Mouse (Mus musculus): ENCODE data around the gene Arl5c.

Gene Arl5c

DNA sequence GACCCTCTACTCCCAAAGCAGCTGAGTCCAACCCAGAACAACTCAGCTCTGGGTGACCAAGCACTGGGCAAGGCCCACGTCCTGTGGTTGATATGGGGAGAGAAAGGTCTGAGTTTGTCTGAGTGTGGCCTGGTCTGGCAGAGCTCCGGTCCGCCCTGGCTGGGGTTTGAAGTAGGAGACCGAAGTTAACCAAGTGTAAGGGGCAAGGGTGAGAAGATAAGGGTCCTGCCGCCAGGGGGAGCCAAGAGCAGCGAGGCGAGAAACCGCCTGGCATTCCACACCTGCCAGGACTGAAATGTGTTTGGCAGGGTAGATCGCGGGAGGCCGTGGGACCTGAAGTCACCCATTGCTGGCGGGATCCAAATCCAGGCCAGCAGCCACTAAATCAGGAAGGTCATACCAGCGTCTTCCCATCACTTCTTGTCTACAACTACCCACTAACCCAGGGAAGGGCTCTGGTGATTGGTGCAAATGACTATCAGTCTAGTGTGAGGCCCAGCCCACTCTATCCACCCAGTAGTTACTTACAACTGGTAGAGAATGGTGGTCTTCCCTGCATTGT, 1.4 kb downstream of the Arl5c start:
- no peak for DNase-seq (ENCODE audit: low spot score)

DNA sequence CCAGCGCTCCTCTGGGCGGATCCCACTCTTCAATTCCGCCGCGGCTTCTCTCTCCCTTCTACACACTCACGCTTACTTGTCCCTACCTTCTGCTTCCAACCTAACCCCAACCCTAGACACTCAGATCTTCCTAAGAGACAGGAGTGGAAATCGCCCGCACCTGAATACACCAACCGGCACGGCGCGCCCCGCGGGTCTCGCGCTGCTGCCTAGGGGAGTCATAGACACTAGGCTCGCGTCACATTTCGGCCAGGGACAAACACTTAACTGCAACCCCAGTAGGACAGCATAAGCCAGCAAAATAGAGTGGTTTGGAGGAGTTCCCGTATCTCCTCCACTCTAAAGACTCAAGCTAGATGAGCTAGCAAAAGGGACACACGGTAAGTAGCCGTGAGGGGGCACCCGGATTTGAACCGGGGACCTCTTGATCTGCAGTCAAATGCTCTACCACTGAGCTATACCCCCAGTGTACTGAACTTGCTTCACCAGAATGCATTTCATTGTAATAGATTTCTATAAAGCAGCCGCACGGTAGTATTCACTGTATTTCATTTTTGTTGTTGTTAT, 7.4 kb downstream of the Arl5c start:
- DNase-seq (ENCODE audit: low spot score) = peak; percentile 94

DNA sequence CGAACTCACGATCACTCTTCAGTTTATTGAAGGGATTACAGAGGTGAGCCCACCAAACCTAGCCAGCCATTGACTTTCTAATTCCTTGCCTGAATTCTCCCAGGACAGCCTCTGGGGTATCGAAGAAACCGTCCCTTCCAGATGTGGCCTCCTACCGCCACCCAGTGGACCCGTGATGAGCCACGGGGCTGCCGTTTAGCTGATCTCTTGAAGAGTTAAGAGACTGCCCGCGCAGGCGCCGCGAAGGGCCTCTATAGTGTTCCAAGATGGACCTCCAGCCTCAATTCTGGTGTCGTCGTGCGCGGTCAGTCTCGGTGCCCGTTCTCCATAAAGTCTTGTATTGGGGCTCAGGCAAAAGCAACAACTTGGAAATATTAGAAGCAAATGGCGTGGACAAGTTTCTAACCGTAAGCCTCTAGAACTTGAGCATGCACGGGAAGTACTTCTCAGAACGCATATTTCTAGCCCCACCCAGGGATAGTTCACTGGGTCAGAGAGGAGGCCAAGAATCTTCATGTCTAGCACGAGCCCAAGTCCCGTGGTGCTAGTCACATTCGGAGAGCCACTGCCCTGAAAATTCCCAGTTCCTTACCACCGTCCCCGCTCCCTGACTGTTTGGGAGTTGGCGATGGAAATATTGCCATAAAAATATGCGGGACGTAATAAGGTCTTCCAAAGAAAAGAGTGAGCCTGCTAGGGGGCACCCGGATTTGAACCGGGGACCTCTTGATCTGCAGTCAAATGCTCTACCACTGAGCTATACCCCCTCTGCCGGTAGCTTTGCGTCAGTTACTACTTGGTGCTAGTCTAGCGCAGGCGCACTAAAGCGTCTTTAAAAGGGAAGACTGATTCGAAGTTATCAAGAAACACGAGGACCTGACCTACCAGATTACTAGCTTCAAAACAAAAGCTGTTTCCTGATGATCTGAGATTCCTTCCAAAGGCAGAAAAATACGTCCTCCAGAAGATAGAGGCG, 8.1 kb downstream of the Arl5c start:
- DNase-seq (ENCODE audit: low spot score) = peak; percentile 97

DNA sequence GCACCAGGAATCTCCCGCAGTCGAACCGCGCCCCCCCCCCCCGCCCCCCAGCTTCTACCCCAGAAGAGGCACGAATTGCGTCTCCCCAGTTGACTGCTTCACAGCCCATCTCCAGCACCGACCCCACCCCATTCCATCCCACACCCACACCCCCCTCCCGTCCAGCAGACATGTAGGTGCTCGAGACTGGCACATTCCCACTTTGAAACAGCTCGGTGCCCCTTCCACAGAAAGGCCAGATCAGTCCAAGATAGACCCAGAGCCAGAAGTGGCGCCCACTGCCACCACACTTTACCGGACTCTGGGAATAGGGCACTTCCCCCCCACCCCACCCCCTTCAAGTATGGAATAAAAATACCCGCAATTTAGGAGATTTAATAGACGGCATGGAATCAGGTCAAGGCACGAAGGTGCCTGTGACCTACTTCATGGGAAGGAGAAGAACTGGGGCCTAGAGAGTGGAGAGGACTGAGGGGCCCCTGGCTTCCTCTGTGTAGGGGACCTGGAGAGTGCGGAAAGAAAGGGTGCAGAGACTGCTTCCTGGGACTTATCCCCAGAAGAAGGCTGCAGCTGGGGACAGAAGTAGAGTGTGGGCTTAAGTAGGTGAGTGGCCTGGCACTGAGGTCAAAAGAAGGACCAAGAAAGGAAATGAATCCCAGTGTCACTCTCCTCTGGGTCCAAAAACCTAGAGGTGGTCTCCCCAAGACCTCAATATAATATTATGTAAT, 9.1 kb downstream of the Arl5c start:
- no peak for DNase-seq (ENCODE audit: low spot score)

- DNase-seq (ENCODE audit: low spot score) = no peak
Observed at GRCm38 (mm10) chr11:97985727-97986677, 10.0 kb downstream of the Arl5c start, which contains the start of gene Plxdc1. TSS of gene Plxdc1 (minus strand) at chr11:97986444.

- peak; percentile 28 for DNase-seq (ENCODE audit: low spot score)
Observed at GRCm38 (mm10) chr11:97983983-97984382, 12.0 kb downstream of the Arl5c start.

DNA sequence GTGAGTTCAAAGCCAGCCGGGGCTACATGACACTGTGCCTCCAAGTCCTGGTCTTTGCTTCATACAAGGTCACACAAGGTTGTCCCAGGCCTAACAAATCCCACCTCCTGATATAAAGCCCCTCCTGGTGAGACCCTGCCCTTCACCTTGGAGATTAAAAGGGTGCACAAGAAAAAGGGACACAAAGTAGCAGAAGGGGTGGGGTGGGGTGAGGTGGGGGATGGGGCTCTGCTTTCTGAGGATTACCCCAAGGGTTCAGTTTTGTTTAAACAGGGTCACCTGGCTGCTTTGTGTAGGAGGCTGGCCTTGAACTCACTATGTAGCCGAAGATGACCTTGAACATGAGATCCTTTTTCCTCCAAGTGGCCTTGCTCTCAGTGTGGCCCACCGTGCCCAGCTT, 12.5 kb downstream of the Arl5c start:
- no peak for DNase-seq (ENCODE audit: low spot score)

GRCm38 (mm10) chr11:97982721-97983120, 13.3 kb downstream of the Arl5c start:
- DNase-seq (ENCODE audit: low spot score) = no peak

GRCm38 (mm10) chr11:97980531-97980966, 15.4 kb downstream of the Arl5c start:
- DNase-seq (ENCODE audit: low spot score) = peak; percentile 35

GRCm38 (mm10) chr11:97979824-97980495, 16.0 kb downstream of the Arl5c start:
- DNase-seq (ENCODE audit: low spot score) = no peak

DNA sequence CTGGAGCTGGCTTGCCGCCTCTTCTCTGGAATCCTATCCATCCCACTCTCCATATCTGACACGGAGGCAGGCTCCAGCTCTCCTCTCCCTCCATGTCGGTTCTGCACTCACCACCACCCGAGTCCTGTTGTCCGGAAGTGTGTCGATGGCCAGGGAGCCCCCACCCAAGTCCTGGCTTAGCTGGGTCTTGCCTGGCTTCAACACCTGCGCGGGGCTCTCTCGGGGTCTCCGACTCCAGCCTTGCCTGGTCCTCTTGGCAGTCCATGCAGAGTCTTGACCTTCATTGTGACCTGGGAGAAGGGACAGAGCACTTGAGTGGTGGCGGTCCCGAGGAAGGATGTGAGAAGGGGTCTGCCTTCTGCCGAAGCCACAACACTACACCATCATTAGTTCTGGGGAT, 17.6 kb downstream of the Arl5c start:
- no peak for DNase-seq (ENCODE audit: low spot score)

DNA sequence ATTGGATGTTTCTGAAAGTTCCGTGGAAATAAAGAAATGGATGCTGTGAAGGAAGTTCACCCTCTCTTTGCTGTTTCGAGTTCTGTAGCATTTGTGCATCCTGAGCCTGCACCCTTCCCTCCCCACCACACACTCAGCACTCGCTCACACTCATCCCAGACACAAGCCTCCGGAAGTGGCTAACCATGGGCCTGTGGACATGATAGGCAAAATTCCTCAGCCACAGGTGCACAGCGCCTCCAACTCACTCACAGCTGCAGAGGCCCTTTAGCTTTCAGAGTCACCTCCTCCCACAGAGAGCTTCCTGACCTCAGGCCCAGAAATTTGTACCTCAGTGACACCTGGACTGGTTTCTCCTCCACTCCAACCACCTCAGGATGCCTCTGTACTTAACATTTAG, 18.2 kb downstream of the Arl5c start:
- no peak for DNase-seq (ENCODE audit: low spot score)

GRCm38 (mm10) chr11:97974746-97975145, 21.2 kb downstream of the Arl5c start:
- DNase-seq (ENCODE audit: low spot score) = no peak

GRCm38 (mm10) chr11:97974141-97974540, 21.8 kb downstream of the Arl5c start:
- no peak for DNase-seq (ENCODE audit: low spot score)

GRCm38 (mm10) chr11:97972434-97972833, 23.5 kb downstream of the Arl5c start:
- DNase-seq (ENCODE audit: low spot score) = no peak

DNA sequence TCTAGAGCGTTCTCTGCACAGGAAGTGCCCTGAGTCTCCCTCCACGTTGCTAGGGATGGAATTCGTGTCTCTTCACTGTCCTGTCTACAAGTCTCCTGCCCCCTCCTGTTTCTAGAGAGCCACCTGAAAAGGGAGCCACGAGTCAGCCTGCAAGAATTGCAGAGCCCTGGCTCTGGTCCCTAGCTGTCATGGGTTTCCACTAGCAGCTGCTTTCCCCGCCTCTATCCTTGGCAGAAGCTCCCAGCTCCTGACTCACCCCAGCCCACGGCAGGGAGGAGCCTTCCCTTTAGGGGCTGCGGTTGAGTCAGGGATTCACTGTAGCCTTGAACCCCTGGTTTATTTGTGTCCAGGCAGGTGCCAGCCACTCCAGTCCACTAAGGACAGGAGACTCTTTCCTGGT, 24.7 kb downstream of the Arl5c start:
- peak; percentile 87 for DNase-seq (ENCODE audit: low spot score)

DNA sequence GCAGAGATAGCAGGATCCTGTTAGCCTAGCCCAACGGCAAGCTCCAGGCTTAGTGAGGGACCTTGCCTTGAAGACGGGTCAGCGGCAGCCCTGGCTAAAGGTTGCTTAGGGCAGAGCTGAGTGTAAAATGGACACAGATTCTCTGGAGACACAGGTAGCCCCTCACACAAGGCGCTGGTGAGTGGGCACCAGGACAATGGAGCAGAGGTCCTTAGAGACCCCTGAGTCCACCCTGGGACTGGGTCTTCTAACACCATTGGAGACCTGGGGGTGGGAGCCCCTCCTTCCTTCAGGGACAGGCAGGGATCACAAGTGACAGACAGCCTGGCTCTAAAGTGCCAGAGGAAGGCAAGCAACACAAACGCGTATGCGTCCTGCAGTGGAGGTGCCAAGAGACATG, 25.2 kb downstream of the Arl5c start:
- DNase-seq (ENCODE audit: low spot score) = no peak

DNA sequence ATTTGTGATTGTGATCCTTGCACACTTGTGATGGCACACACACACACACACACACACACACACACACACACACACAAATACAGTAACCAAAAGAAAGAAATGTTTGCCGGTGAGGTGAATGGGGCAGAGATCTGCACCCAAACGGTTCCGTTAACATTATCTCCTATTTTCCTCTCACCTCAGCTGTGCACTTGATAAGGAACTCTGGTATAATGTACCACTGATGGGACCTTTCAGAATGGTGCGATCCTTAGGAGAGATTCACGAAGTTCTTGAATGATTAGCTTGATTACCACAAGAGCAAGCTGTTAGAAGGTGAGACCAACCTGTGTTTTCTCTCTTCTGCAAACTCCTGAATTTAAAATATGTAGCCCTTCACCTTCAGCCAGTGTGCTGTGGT, 27.6 kb downstream of the Arl5c start:
- no peak for DNase-seq (ENCODE audit: low spot score)

DNA sequence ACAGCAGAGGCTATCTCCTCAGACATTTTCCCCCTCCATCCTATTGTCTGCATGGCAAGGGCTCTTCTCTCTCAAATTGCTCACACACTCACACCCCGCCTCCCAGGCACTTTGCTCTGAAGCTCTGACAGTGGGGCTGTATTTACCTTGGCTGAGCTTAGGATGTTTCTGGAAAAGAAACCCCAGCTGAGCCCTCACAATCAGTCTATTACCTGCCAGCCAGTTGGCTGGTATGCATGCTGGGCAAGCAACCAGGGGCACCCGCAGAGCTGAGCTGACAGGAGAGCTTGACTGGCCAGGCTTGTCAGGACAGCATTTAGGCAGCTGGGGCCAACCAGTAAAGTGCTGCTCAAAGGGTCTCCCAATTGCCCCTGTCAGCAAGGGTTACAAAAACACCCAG, 28.9 kb downstream of the Arl5c start:
- peak; percentile 41 for DNase-seq (ENCODE audit: low spot score)

DNA sequence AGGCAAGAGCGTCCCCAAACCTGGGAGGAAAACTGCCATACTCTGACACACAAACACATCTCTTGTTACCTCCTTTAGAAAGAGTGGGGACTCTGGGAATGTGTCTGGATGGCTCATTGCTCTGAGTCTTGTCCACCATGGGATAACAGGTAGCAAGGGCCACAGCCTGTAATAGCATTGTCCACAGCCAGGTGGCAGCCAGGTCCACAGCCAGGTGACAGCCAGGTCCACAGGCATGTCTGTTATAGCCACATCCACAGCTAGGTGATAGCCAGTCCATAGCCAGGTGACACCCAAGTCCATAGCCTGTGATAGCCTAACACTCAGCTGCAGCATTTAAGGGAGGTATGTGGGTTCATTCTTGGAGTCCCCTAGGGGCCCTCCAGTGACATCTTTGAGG, 35.1 kb downstream of the Arl5c start:
- no peak for DNase-seq (ENCODE audit: low spot score)

DNA sequence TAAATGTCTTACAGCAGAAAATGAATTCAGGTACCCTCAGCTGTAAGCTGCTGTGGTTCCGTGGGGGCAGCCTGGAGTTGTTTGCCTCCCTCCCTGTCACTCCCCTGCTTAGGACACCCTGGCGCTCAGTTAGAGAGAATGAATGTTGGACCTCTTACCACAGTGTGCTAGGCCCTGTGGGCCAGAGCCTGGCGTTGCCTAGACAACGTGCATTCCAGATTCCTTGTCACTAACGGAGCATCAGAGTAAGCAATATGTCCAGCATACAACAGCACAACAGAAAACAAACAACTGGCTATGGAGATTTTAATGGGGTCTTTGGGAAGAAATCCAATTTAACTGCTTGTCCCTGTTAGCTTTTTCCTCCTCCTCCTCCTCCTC, 36.7 kb downstream of the Arl5c start:
- DNase-seq (ENCODE audit: low spot score) = no peak
